Mouse (Mus musculus) CH12.LX (cell line): ENCODE measurements around the gene Tceal3. TPM values are rescaled to one million over a fixed set of nuclear protein-coding genes. Genes with fewer than 3 reads are reported as not detected.

ENCODE experiments used
- DNase-seq: peaks from one replicate; pipeline ENCODE4 v3.0.0-alpha.2; 2013; ENCODE audit errors: extremely low read depth
- H3K27ac ChIP-seq: 2 replicates; pipeline ENCODE4 v1.5.1; 2012; ENCODE audit warnings: low read depth, mild to moderate bottlenecking, control low read depth, moderate library complexity; ENCODE audit not compliant: insufficient read depth
- H3K27me3 ChIP-seq: replicated peaks from 2 replicates; pipeline ENCODE3; 2012; ENCODE audit warnings: inconsistent platforms
- H3K36me3 ChIP-seq, 2 experiments: replicated peaks in 1 of 2; 2 replicates each; pipeline versions ENCODE3 to v1.6.1; 2012; ENCODE audit warnings: inconsistent platforms in 1 of 2, low read length in 1 of 2, mild to moderate bottlenecking in 1 of 2, mixed read lengths in 1 of 2, moderate library complexity in 1 of 2; ENCODE audit not compliant: control insufficient read depth in 1 of 2, insufficient read depth in 1 of 2
- H3K4me1 ChIP-seq, 2 experiments: 2 replicates each; pipeline ENCODE4 v1.6.1; 2012; ENCODE audit warnings: inconsistent platforms in 1 of 2, moderate library complexity in 1 of 2; ENCODE audit not compliant: insufficient read depth in 2 of 2, control insufficient read depth in 1 of 2
- H3K4me2 ChIP-seq: 2 replicates; pipeline ENCODE4 v1.6.1; 2012; ENCODE audit warnings: low read depth, mild to moderate bottlenecking, control low read depth; ENCODE audit not compliant: poor library complexity, insufficient read depth, severe bottlenecking
- H3K4me3 ChIP-seq, 3 experiments: fragments of 150-350 bp in 1 of 3; sonication (generic) in 1 of 3; replicated peaks in 1 of 3; 2 replicates each; pipeline versions ENCODE3 to v1.5.1; 2011 to 2012; ENCODE audit warnings: low read depth in 2 of 3, low read length in 2 of 3, mild to moderate bottlenecking in 2 of 3, moderate library complexity in 2 of 3, control low read depth in 1 of 3, improper control_type of control experiment in 1 of 3, inconsistent platforms in 1 of 3, mixed read lengths in 1 of 3; ENCODE audit not compliant: poor library complexity in 1 of 3
- H3K79me2 ChIP-seq: replicated peaks from 2 replicates; pipeline ENCODE4 v1.6.1; 2012; ENCODE audit warnings: mild to moderate bottlenecking, moderate library complexity; ENCODE audit not compliant: control insufficient read depth, poor library complexity, insufficient read depth, severe bottlenecking; ENCODE audit errors: extremely low read depth
- H3K9ac ChIP-seq: 2 replicates; pipeline ENCODE4 v1.6.1; 2012; ENCODE audit warnings: low read depth, mild to moderate bottlenecking, control low read depth, moderate library complexity; ENCODE audit not compliant: insufficient read depth
- H3K9me3 ChIP-seq: replicated peaks from 2 replicates; pipeline ENCODE3; 2012; ENCODE audit warnings: low read length, inconsistent platforms, mixed read lengths
- CHD1 ChIP-seq: IDR thresholded peaks from 2 replicates; pipeline ENCODE4 v1.6.1; 2012; ENCODE audit warnings: low read depth, low read length, improper control_type of control experiment, inconsistent platforms
- CTCF ChIP-seq, 2 experiments: IDR thresholded peaks in 1 of 2; conservative IDR thresholded peaks in 1 of 2; 2 replicates each; pipeline ENCODE4 v1.5.1; 2011 to 2012; ENCODE audit warnings: low read depth in 2 of 2, low read length in 2 of 2, improper control_type of control experiment in 1 of 2, inconsistent platforms in 1 of 2, mild to moderate bottlenecking in 1 of 2, moderate library complexity in 1 of 2
- E2F4 ChIP-seq: IDR thresholded peaks from 2 replicates; pipeline ENCODE4 v1.6.1; 2011; ENCODE audit warnings: low read depth, low read length, improper control_type of control experiment; ENCODE audit not compliant: insufficient replicate concordance
- ELF1 ChIP-seq: IDR thresholded peaks from 2 replicates; pipeline ENCODE4 v1.6.1; 2014; ENCODE audit warnings: low read depth, mild to moderate bottlenecking, inconsistent platforms, low read length, improper control_type of control experiment
- EP300 ChIP-seq: IDR thresholded peaks from 2 replicates; pipeline ENCODE4 v1.6.1; 2011; ENCODE audit warnings: low read length, improper control_type of control experiment
- ETS1 ChIP-seq: conservative IDR thresholded peaks from 2 replicates; pipeline ENCODE4 v1.6.1; 2012; ENCODE audit warnings: low read depth, mild to moderate bottlenecking, inconsistent platforms, low read length, improper control_type of control experiment, moderate library complexity
- HCFC1 ChIP-seq: IDR thresholded peaks from 2 replicates; pipeline ENCODE4 v1.6.1; 2012; ENCODE audit warnings: low read depth, mild to moderate bottlenecking, inconsistent platforms, low read length, improper control_type of control experiment
- IRF4 ChIP-seq: IDR thresholded peaks from 2 replicates; pipeline ENCODE4 v1.6.1; 2014; ENCODE audit warnings: low read depth, mild to moderate bottlenecking, inconsistent platforms, low read length, improper control_type of control experiment
- JUND ChIP-seq: conservative IDR thresholded peaks from 2 replicates; pipeline ENCODE4 v1.6.1; 2011; ENCODE audit warnings: low read depth, low read length, improper control_type of control experiment
- KAT2A ChIP-seq: IDR thresholded peaks from 2 replicates; pipeline ENCODE4 v1.6.1; 2012; ENCODE audit warnings: low read length, improper control_type of control experiment, inconsistent platforms; ENCODE audit not compliant: insufficient replicate concordance
- MAFK ChIP-seq: IDR thresholded peaks from 2 replicates; pipeline ENCODE4 v1.6.1; 2011; ENCODE audit warnings: low read length, improper control_type of control experiment; ENCODE audit not compliant: insufficient replicate concordance
- MAX ChIP-seq: IDR thresholded peaks from 2 replicates; pipeline ENCODE4 v1.6.1; 2011; ENCODE audit warnings: low read length, improper control_type of control experiment
- MEF2A ChIP-seq: IDR thresholded peaks from 2 replicates; pipeline ENCODE4 v1.6.1; 2014; ENCODE audit warnings: low read depth, mild to moderate bottlenecking, inconsistent platforms, low read length, improper control_type of control experiment, borderline replicate concordance
- MYC ChIP-seq: IDR thresholded peaks from 2 replicates; pipeline ENCODE4 v1.6.1; 2011; ENCODE audit warnings: low read depth, mild to moderate bottlenecking, improper control_type of control experiment, low read length
- NELFE ChIP-seq: IDR thresholded peaks from 2 replicates; pipeline ENCODE4 v1.6.1; 2011; ENCODE audit warnings: low read depth, low read length, improper control_type of control experiment
- PAX5 ChIP-seq: IDR thresholded peaks from 2 replicates; pipeline ENCODE4 v1.6.1; 2012; ENCODE audit warnings: low read length, inconsistent platforms, mixed read lengths
- POLR2AphosphoS2 ChIP-seq: IDR thresholded peaks from 2 replicates; pipeline ENCODE4 v1.6.1; 2011; ENCODE audit warnings: low read depth, low read length, improper control_type of control experiment
- RCOR1 ChIP-seq: conservative IDR thresholded peaks from 2 replicates; pipeline ENCODE4 v1.6.1; 2012; ENCODE audit warnings: low read depth, mild to moderate bottlenecking, inconsistent platforms, low read length, improper control_type of control experiment
- SIN3A ChIP-seq: IDR thresholded peaks from 2 replicates; pipeline ENCODE4 v1.6.1; 2012; ENCODE audit warnings: low read length, improper control_type of control experiment, inconsistent platforms
- SMC3 ChIP-seq: IDR thresholded peaks from 2 replicates; pipeline ENCODE4 v1.6.1; 2011; ENCODE audit warnings: low read depth, low read length, improper control_type of control experiment
- TBP ChIP-seq: conservative IDR thresholded peaks from 2 replicates; pipeline ENCODE4 v1.6.1; 2011; ENCODE audit warnings: low read depth, low read length, improper control_type of control experiment
- TCF12 ChIP-seq: IDR thresholded peaks from 2 replicates; pipeline ENCODE4 v1.6.1; 2014; ENCODE audit warnings: low read depth, mild to moderate bottlenecking, inconsistent platforms, low read length, improper control_type of control experiment
- USF1 ChIP-seq: IDR thresholded peaks from 2 replicates; pipeline ENCODE4 v1.6.1; 2014; ENCODE audit warnings: low read depth, mild to moderate bottlenecking, inconsistent platforms, low read length, improper control_type of control experiment
- USF2 ChIP-seq: conservative IDR thresholded peaks from 2 replicates; pipeline ENCODE4 v1.6.1; 2011; ENCODE audit warnings: low read depth, low read length, improper control_type of control experiment
- ZKSCAN1 ChIP-seq: IDR thresholded peaks from 2 replicates; pipeline ENCODE4 v1.6.1; 2012; ENCODE audit warnings: low read depth, inconsistent platforms, low read length, improper control_type of control experiment, borderline replicate concordance
- ZMIZ1 ChIP-seq: IDR thresholded peaks from 2 replicates; pipeline ENCODE4 v1.6.1; 2012; ENCODE audit warnings: low read depth, mild to moderate bottlenecking, inconsistent platforms, low read length, improper control_type of control experiment
- ZNF384 ChIP-seq: IDR thresholded peaks from 2 replicates; pipeline ENCODE4 v1.6.1; 2012; ENCODE audit warnings: low read depth, low read length, improper control_type of control experiment, inconsistent platforms
- dilution Hi-C: fragments of 300-500 bp; cut with MboI; formaldehyde crosslinking; loops from 2 replicates; pipeline ENCODE4 v1.14.3; 2020; ENCODE audit warnings: low sequenced_read_pairs; ENCODE audit not compliant: extremely low pct_unique_long_range_greater_than_20kb, extremely low pct_ligation_motif_present
- in situ Hi-C: fragments of 300-500 bp; cut with MboI; formaldehyde crosslinking; loops from 3 replicates; pipeline ENCODE4 v1.14.3; 2019; ENCODE audit warnings: low sequenced_read_pairs, low pct_ligation_motif_present, low pct_unique_long_range_greater_than_20kb, mixed read lengths
- polyA plus RNA-seq: library from polyadenylated mRNA; unstranded; fragments of >175 nt; gene quantifications from 2 replicates; pipeline ENCODE4 v1.2.1, GENCODE M21; 2012; ENCODE audit warnings: low read depth; ENCODE audit not compliant: insufficient read length
- total RNA-seq, 2 experiments: library from RNA; depleted of rRNA; stranded (reverse); fragments of 300-350 nt in 1 of 2; fragments of >200 nt in 1 of 2; gene quantifications; 2 replicates each; pipeline ENCODE4 v1.2.3; 2012 to 2014

Gene Tceal3
- total and polyA plus RNA-seq, 3 experiments: not detected

DNA sequence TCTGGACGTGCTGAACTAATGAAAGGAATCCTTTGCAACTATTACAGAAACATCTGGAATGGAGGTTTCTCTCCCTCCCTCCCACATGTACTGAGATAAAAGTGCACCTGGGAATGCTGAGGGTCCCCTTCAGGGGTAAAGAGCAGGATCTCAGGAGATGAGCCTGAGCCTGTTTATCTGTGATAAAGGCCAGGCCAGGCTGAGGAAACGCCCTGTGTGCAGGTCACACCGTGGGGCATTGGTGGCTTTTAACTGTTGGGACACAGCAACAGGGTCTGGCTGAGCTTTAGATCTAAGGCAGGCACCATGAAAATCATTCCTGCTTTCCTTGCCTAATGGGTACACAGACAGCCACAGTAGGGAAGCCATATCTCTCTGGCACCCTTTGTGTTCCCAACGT, 35.3 kb downstream of the Tceal3 start:
- TF ChIP-seq JUND (no peak), ZNF384 (no peak), SMC3 (no peak), TCF12 (no peak), MYC (no peak), MAX (no peak), CTCF (conservative IDR thresholded peaks at IDR 0.05 in 1 of 2, IDR thresholded peaks at IDR 0.05 in 1 of 2; ENCODE audit: low read depth in 2 of 2, low read length in 2 of 2) (no peak), ETS1 (no peak), IRF4 (no peak), PAX5 (no peak), TBP (no peak), ELF1 (no peak), ZKSCAN1 (no peak), HCFC1 (no peak), NELFE (no peak), ZMIZ1 (no peak), SIN3A (no peak), KAT2A (no peak), CHD1 (no peak)
- Histone ChIP-seq H3K4me1 (no peaks in the 10 kb centered on the region), H3K9ac (no peak overlapping the region), H3K27me3 (no peaks in the 10 kb centered on the region), H3K4me3 (no peak overlapping the region), H3K27ac (no peak overlapping the region), H3K36me3 (no peaks in the 10 kb centered on the region), H3K79me2 (no peaks in the 10 kb centered on the region), H3K9me3 (no peaks in the 10 kb centered on the region), H3K4me2 (no peak overlapping the region)
- DNase-seq: no peak
- dilution Hi-C loops: no loop called here
- in situ Hi-C loops: loop anchor here (10.0 kb wide), 1 partner anchor 119 kb away; the partner anchor contains the start of gene Morf4l2

DNA sequence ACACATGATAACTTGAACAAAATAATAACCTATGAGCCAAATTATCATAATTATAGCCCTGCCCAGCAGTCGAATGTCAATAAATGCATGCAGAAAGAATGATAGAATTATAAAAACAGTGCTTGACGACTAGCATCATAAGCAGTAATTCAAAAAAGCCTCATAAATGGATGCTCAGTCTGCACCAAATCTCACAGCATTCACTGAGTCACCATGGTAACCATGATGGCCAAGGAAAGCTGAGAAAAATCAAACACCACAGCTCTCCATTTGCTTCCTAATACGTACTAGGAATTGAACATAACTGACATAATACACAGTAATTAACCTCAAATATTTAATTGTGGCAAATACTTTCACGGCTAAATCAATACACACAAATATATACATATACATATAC, 44.5 kb downstream of the Tceal3 start:
- H3K36me3 ChIP-seq: no peaks in the 10 kb centered on the region
- no peaks in the 10 kb centered on the region for H3K9me3 ChIP-seq
- H3K4me3 ChIP-seq: no peak overlapping the region
- no peaks in the 10 kb centered on the region for H3K4me1 ChIP-seq
- H3K27ac ChIP-seq: no peak overlapping the region
- no peak for DNase-seq
- in situ Hi-C loops: no loop called here
- TF ChIP-seq MAFK (no peak), POLR2AphosphoS2 (no peak), USF2 (no peak), MEF2A (no peak), EP300 (no peak), CHD1 (no peak), USF1 (no peak), RCOR1 (no peak), E2F4 (no peak), TCF12 (no peak)
- TF ChIP-seq, all 38 proteins: peak for 0
- H3K79me2 ChIP-seq: no peaks in the 10 kb centered on the region
- H3K4me2 ChIP-seq: no peak overlapping the region
- dilution Hi-C loops: no loop called here
- H3K27me3 ChIP-seq: no peaks in the 10 kb centered on the region
- no peak overlapping the region for H3K9ac ChIP-seq
